Mouse (Mus musculus) adrenal gland, adult 2 months (tissue): ENCODE measurements around the gene H60b. TPM values are rescaled to one million over a fixed set of nuclear protein-coding genes. Genes with fewer than 3 reads are reported as not detected.
"Not testable (repeated sequence)": the region's sequence is repeated elsewhere in the genome, so short reads cannot be mapped to it uniquely, and the experiment has no call there.

Experiments
- DNase-seq: peaks from one replicate; pipeline ENCODE4 v3.0.0; 2021
- polyA plus RNA-seq: library from polyadenylated mRNA; depleted of rRNA; stranded (reverse); fragments of >200 nt; gene quantifications from 2 replicates; pipeline ENCODE4 v1.2.3, GENCODE M21; 2012; rRNA removed
- total RNA-seq, 2 experiments: library from RNA; stranded (reverse); gene quantifications; 2 replicates each; pipeline ENCODE4 v1.2.3; 2021

H60b gene
- total and polyA plus RNA-seq, 3 experiments = 0.76 to 0.95 TPM; not detected in 1

GRCm38 (mm10) chr10:22273684-22274305, 115.4 kb downstream of the H60b start:
- no peak for DNase-seq

GRCm38 (mm10) chr10:22274445-22275057, 116.2 kb downstream of the H60b start:
- no peak for DNase-seq

DNA sequence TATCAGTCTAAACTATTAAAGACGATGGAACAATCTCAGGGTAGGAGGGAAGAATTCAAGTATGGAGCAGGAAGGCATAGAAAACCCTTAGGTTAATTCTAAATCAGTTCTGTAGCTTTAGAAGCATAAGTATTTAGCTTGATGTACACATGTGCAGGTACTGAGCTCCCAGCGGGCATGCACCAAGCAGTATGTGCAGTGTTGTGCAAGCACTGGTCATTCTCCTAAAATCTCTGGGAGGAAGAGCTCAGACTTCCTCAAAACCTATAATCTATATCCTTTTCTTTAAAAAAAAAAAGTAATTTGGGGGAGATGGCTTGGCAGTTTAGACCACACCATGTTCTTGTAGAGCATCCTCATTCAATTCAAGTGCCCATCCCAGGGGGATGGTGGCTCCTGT, 120.1 kb downstream of the H60b start:
- not testable (repeated sequence) for DNase-seq

DNA sequence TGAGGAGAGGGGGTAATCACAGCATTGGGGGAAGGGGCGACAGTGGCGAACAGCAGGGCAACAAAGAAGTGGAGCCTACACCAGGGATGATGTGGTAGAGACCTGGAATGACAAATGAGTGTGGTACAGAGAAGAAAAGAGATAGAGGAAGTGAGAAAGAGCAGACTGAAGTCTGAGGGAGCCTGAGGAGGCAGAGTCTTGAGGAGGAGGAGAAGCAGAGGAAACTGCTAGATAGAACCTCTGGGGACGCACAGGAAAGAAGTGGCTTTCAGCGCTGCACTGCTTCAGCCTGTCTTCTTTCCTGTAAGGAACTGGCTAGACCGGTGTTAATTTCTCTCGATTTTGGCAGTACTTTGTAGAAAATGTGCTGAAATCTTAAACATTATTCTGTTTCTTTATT, 124.4 kb downstream of the H60b start:
- DNase-seq = no peak

- no peak for DNase-seq
These were observed 137.3 kb downstream of the H60b start for GRCm38 (mm10) chr10:22295676-22296075.

DNA sequence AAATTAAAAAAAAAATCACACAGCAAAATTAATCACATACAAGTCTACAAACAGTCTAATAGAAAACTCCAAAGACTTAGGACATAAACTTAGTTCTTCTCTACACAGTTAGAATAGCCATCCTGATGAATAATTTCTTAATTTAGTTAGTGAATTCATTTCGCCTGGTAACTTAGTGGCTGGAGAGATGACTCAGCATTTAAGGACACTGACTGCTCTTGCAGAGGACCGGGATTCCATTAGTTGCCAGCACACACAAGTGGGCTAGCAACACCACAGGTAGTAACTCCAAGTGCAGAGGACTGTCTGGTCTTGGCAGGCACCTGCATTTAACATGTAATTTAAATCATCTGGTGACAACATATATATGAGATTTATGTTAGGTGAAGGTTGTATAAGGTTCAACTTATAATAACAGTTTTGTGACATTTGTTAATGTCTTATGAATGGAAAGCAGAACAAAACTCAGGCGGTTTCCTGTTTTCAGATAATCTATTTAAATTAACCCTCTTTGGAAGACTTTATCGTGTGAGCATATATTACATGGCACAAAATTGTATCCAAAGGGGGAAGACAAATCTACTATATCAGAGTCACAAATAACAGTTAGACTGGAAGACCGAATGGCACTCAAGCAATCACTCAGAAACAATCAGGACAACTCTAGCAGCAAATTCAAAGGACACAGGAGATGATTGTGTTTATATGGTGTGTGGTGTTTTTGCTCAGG, 138.8 kb downstream of the H60b start:
- DNase-seq = no peak

GRCm38 (mm10) chr10:22297766-22298461, 139.5 kb downstream of the H60b start:
- no peak for DNase-seq

GRCm38 (mm10) chr10:22299324-22299723, 140.9 kb downstream of the H60b start:
- DNase-seq = no peak

DNA sequence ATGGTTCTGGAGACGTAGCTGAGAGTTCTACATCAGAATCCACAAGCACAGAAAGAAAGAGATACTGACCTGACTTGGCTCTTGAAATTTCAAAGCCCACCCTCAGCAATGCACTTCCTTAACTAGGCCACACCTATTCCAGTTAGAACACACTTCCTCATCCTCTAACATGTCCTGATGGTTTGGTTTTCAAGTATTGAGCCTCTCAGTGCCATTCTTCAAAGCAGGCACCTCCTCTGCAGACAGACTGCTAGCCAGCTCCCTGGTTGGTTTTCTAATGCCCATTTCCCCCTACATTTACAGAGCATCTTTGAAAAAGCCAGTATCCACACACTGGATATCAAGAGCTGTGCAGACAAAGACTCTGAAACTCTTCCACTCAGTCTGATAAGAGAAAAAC, 143.3 kb downstream of the H60b start:
- no peak for DNase-seq

DNA sequence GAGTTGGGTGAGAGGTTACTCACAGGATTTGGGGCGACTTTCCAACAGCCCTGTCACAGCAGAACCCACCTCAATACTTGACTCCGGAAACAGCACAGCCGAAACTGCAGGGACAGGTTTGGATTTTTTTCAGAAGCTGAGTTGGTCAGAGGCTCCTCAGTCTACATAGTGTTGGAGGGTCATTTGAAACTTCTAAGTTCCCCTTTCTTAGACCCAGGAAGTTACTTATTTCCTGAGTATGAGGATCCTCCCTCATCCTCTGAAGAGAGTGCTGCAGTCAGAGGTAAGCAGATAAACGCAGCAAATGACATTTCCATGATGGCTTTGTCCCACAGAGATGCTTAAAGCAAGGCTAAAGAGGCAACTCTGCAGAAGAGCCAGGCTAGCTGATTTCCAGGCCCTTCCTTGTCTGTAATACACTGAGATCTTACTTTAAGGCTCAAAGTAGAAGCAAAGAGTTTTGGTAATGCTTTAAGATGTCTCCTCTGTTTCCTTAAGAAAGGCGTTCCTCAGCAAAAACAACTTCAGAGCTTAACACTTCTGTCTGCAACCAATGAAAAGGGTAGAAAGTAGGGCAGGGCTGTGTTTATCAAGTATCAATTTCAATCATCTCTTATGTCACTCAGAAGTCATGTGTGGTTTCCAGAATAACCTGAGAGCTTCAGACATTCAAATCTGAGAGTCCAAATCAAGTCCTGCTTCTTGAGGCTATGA, 144.1 kb downstream of the H60b start:
- DNase-seq = no peak

GRCm38 (mm10) chr10:22303736-22304135, 145.3 kb downstream of the H60b start:
- no peak for DNase-seq

GRCm38 (mm10) chr10:22305801-22306200, 147.4 kb downstream of the H60b start:
- DNase-seq = no peak

DNA sequence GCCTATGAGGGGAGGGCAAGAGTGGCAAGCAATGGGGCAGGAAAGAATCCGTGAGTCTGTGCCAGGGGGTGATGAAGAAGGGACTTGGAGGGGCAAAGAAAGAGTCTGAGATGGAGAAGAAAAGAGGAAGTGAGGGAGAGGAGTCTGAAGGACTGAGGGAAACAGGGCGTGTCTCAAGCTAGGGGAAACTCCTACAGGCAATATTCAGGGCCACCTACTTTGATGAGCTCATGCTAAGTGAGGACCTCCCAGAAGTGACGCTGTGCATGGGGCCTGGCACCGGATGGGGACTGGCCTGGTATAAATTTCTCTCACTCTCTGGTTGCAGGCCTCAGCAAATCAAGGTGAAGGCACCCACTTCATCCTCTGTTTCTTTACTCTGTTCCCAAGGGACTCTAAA, 148.1 kb downstream of the H60b start:
- DNase-seq = no peak

DNA sequence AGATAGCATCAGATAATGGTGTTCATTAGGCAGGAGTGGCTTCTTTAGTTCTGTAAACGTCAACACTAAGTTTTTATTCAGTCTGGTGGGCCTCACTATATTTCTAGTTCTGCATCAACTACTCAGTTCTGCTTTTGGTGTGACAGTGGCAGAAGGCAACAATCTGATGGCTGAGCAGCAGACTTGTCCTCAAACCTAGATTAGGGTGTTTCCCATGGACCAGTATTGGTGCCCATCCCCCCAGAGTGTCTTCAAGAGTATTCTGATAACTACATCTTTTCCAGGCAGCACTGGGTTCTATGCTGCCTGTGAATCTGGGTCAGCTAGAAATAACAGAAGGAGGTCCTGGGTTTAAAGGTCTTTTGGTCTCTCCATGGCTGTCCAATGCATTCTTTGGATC, 149.8 kb downstream of the H60b start:
- no peak for DNase-seq

DNA sequence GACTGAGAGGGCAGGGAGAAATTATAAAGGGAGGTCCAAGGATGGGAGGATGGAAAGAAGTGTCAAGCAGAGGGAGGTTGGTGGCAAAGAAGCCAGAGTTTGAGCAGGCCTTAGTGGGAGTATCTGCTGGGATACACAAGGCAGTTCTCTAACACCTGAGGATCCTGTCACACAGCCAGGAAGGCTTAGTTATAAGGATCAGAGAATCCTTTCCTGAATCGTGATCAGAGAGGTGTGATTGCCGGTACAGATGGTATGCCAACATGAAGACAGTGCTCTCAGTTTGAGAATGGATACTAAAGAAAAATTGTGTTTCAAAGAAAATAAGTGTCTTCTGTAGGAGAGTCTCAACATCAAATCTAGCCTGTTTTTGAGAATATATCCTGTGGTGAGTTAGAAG, 164.5 kb downstream of the H60b start:
- DNase-seq = no peak

Other genes starting within 250 kb of the H60b start
- not detected for gene 4930444G20Rik, start 90.5 kb upstream of the H60b start, total RNA-seq
- not detected in 2 replicates for gene 4930444G20Rik, start 90.5 kb upstream of the H60b start, polyA plus RNA-seq
- gene E030030I06Rik, start 9.3 kb upstream of the H60b start, total RNA-seq = 1 to 10 TPM; 4.7 to 9.8 TPM
- 4.3 and 8.1 TPM in 2 replicates for gene E030030I06Rik, start 9.3 kb upstream of the H60b start, polyA plus RNA-seq
- gene Raet1e, start within 50 bp of the H60b start, total RNA-seq = 1 to 10 TPM in 1 of 2 experiments, under 1 TPM in 1; 0.31 to 2.2 TPM
- gene Raet1e, start within 50 bp of the H60b start, polyA plus RNA-seq = 0.62 and 0.69 TPM in 2 replicates
- gene Raet1d, start 202.0 kb downstream of the H60b start, total RNA-seq = under 1 TPM in 1 of 2 experiments, not detected in 1; 0.23 TPM
- not detected in 2 replicates for gene Raet1d, start 202.0 kb downstream of the H60b start, polyA plus RNA-seq